Mouse (Mus musculus) T-helper 1 cell (primary cell): Measurements from ENCODE around the gene Adamts6.

Experiments
- in situ Hi-C: fragments of 300-600 bp; cut with MboI, MseI; formaldehyde crosslinking; loops from one replicate; pipeline ENCODE4 v1.15.1; 2025; ENCODE audit warnings: high pct_unique_total_duplicates

The Adamts6 gene

DNA sequence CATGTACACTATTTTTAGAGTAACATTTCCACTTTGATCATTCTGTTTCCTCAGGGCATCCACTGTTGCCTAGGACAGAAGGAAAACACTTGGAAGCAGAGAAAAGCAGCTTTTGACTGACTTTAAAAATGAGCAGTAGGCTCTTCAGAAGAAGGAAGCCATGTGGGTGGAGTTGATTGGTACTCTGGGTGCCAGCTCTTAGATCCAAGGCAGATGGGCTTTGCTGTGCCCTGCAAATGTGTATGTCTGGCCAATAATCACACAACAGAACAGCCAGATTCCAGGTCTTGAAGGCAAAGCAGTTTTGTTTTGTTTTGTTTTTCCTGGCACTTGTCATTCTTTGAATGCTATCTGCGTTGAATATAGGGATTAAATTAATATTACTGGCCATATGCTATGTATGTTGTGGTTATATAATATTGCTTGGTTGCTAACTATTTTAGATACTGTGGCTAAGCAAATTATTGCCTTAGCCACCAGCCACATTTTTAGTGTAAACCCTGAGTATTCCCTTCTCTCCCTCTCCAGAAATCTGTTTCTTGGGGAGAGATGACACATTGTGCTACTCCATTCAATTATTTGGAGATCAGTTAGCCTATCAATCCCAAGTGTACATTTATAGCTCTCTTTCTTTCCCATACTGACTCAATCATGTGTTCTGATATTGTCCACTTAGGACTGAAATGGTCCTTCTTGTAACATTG, 165.8 kb downstream of the Adamts6 start:
- in situ Hi-C loops, result no loop called here

DNA sequence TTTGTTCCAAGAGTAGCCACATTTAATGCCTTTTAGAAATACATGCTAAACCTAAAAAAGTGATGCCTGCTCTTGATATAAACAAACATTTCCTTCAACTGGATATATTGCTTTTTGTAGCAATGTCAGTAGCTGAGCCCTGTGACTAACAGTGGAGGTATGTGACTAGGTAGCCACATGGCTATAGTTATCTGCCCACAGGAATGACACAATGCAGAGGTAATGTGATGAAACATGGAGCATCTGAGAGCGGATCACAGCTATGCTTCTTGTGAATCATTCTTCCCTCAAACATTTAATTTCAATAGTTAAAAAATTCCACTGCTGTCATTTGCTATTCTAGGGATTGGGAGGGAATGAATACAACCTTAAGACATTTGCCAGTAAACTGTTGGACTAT, 172.7 kb downstream of the Adamts6 start:
- in situ Hi-C loops, result no loop called here

DNA sequence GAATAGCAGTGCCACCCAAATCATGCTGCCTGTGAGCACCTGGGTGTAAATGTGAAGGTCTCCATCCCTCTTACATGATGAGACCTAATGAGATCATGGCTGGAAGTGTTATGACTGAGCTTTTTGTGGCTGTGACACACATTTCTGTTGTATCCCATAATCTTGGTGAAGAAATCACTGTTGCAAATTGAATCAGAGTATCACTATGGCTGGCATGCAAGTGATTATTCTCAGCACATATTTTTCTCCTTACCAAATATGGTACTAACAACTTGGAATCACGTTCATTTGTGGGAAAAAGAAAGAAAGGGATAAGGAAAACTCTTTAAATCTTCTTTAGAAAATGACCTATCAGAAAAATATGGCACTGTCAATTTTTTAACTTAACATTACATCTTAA, 180.4 kb downstream of the Adamts6 start:
- in situ Hi-C loops, result no loop called here

DNA sequence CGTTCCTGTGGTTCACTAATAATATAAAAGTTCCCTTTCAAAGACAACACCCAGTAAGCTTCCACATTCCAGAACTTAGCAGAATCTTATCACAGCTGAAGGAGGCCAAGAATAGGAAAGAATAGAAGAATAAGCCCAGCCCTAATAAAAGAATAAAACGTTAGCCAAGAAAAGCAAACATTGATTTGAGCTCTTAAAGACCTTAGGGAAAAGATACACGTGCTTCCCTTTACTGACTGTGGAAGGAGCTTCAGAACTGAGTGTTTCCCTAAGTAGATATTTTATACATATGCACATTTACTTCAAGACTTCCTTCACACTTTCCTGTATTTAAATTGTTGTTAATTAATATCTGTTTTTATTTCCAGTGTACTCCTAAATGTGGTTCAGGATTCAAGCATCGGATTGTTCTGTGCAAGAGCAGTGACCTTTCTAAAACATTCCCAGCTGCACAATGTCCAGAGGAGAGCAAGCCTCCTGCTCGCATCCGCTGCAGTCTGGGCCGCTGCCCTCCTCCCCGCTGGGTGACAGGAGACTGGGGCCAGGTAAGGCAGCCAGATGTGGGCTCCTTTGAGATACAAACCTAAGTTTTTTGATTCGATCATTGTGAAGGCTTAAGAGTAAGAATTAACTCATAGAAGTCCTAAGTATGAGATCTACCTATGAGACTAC, 188.8 kb downstream of the Adamts6 start:
- in situ Hi-C loops, result no loop called here

DNA sequence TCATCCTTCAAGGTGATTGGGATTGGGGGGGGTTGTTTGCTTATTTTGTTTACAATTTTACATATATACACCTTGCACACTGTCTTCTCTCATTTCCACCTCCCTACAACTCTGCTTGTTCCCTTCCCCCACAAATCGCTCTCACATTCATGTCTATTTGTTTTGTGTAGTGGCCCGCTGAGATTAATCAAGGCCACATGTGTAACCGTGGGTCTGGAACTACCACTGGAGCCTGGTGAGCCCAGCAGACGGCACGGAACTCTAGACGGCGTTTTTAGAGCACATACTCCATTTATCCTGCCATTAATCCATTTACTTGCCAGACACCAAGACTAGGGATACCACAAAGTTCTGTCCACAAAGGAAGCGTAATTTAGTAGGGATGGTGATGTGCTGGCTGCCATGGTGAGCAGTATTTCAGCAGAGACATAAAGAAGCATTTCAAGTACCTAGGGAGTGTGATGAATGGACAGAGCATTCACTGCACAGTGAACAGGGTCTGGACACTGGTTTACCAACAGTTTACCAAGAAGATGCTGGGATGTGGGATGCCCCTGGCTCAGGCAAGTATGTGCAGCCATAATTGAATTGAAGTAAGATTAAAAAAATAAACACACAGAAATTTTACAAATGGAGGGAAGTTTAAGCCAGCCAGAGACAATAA, 194.9 kb downstream of the Adamts6 start:
- in situ Hi-C loops, result no loop called here

DNA sequence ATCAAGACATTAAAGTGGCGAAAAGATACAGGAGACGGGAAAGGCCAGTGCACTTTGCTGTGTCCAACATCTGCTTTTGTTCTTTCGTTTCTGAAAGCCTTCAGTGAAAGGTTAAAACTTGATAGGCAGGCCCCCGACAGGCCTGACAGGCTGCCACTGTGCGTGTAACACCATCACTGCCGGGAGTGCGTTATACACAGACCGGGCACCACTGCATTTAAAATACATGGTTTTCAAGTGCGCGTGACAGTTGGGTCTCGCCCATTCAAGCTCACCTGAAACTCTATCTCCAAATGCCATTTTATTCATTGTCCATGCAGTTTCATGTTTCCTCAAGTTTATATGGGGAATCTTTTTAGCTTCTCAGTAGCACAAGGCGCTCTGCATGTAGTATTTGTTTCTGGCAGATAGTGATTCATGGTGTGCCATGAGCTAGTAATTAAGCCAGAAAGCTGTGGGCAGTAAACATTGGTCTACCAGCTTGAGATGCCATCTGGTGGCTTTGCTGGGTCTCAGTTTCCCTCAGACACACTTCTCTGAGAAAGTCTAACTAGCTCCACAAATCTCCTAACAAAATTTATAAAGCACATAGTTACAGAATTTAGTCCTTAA, 195.6 kb downstream of the Adamts6 start:
- in situ Hi-C loops, result no loop called here

DNA sequence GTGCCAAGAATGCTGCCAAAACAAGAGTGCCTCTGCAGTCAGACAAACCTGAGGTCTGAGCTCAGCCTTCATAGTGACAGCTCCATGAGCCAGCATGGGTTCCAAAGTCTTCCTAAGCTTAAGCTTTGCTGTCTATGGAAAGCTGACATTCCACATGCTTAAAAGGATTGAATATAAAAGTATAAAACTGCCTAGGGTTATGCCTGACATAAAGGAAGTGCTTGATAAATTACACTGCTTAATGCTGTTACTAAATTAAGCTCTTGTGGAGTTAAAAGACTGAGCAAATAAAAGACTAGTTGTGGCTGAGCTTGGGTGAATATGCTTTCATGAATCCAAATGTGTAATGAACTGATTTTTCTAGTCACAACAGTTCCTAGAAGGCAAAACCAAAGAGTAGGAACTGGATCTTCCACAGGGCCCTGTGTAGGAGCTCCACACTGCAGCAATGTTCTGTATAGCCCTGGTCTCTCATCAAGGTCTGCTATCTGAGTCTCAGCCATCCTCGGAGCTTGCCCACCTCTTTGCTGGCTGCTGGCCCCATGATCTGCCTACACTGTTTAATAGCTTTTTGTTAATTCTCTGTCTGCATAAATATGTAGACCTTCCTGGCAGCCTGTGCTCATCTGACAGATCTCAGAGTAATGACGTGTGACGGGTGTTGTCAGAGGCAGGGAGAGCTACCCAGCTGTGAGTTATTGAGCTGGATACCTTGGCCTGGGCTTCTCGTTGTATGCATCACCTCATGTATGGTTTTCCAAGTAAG, 203.6 kb downstream of the Adamts6 start:
- in situ Hi-C loops, result no loop called here

DNA sequence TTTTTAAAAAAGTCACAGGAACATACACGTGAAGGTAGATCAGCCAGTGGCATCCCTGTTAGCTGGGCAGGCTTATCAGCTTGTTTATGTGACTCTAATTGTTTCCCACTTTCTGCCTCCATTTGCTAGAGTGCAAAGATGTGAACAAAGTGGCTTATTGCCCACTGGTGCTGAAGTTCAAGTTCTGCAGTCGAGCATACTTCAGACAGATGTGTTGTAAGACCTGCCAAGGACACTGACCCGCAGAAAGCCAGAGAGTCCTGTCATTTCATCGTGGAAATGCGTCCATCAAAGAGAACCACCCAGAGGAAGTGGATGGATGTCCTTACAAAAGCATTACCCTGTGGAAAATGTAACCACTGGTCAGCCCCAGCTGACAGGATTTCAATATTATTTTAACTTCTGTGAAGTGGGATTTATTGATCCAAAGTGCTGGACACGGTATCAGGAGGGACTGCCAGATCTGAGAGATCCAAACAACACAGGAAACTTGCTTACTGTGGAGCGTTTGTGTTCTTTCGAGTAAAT, 205.9 kb downstream of the Adamts6 start:
- in situ Hi-C loops, result no loop called here

DNA sequence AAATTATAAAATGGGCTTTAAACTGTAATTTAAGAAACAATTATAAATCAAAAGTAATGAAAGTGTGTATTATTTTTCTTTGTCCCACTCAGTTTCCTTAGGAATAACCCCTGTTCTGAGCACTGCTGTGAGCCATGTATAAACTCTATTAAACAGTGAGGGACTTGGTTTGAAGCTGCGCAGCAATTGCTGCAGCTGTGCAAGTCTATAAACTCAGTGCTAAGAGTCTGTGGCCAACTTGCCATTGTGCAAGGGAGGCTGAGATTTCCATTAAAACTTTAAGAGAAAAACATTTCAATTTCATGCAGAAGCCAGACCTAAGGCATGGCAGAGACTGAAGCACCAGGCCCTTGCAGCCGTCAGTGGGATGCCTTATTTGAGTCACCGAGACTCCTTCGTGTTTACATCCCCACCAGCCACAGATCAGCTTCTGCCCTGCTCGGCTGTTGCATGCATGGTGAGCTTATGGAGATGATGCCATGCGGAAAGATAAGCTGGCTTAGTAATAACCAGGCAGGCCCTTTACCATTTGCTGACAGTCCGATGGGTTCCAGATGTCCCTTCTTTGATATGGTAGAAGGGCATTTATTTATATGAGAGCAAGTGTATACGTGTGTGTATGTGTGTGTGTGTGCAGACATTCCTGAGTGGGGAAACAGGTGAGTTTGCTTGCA, 206.7 kb downstream of the Adamts6 start:
- in situ Hi-C loops, result no loop called here

DNA sequence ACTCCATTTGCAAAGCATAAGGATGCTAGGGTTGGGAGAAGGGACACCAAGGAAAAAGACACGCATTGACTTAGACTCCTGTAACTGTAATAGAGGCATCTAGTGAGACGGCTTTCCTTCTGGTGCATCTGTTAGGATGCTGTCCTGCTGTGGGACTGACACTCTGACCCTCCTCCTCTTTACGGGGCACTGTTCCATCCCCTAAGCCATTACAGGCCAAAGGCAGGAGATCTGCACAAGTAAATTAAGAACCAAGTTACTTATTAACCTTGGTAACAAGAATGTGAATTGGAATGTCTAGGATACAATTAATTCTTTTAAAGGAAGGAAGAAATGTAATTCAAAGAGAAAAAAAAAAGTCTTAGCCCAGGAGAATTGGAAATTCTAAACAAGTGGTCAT, 210.0 kb downstream of the Adamts6 start:
- in situ Hi-C loops, result no loop called here

DNA sequence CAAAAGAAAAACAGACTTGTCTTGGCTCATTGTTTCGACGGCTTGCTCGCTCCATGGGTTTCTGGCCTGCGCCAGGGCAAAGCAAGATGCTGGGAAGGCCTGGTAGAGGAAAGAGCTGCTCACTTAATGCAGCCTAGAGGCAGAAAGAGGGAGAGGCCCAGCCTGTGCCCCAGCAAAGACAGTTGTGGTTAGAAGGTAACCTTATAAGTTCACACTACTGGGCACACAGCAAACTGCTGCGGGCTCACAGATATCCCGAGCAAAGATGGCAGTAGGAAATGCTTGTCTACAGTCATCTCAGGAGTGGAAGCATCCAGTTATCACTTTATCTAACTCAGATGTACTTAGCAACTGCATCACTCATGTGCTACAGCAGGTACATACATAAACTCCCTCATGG, 211.0 kb downstream of the Adamts6 start:
- in situ Hi-C loops, result no loop called here

DNA sequence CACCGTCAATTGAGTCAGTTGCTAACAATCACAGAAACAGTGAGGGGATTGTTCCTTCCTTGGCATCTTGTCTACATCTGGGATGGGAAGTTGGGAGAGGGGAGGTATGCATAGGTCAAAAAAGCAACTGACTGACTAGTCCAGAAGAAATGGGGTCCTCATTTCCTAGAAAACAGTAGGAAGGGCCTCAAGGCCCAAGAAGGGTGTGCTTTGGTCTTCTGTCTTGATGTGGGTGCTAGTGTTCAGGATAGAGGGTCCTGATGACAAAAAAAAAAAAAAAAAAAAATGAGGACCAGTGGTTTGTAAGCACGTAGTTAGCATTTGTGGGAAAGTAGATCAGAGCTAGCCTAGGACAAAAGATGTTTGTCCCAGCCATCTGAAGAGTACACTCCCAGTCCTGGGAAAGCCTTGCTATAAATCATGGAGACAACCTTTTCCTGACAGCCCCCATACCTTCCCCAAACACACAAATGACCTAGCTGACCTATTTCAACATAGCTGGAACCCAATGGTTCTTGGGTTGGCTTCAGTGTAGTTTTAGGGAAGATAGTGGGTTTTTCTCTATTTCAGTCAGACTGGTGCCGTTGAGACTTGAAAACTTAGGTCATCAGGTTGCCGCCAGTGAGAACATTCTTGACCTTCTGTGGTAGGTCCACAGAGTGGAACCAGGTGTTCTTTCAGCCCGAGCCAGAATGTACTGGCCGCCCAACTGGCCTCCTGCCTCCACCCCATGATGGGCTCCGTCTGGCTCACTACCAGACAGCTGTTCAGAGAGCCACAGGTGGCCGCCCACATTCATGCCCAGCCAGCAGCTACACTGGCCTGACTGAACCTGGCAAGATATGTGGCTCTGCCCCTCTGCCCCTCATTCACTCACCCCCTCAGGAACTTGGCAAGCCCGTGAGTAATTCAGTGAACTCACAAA, 211.7 kb downstream of the Adamts6 start:
- in situ Hi-C loops, result no loop called here

DNA sequence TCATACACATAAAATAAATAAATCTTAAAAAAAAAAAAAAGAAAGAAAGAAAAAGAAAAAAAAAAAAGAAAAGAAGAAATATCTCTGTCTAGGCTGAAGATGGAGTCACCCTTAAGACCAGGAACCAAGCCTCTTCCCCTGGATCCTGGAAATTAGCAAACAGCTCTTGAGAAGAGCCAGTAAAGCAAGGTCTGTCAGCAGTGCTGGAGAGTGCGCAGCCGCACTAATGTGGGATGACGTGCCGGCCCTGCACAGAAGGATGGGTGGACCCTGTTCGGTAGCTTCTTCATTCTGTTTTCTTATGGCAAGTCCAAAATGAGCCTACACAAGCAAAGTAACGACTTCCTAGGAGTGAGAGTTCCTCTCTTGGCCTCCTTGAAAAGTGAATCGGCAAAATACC, 214.8 kb downstream of the Adamts6 start:
- in situ Hi-C loops, result no loop called here

DNA sequence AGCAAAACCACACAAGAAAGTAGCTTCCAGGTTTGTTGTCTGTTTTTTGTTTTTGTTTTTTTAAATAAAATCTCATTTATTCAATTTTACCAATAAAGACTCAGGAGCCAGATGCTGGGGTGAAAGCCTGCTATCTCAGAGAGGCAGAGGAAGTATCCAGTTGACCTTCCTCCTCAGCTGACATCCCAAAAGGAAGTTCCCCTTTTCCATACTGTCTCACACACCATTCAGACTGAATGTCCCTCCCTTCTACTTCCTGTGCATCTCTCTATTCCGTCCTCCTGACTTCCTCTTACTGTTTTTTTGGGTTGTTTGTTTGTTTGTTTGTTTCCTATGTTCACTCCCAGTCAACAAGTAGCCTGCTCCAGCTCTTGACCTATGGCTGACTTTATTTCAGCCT, 216.4 kb downstream of the Adamts6 start:
- in situ Hi-C loops, result no loop called here

DNA sequence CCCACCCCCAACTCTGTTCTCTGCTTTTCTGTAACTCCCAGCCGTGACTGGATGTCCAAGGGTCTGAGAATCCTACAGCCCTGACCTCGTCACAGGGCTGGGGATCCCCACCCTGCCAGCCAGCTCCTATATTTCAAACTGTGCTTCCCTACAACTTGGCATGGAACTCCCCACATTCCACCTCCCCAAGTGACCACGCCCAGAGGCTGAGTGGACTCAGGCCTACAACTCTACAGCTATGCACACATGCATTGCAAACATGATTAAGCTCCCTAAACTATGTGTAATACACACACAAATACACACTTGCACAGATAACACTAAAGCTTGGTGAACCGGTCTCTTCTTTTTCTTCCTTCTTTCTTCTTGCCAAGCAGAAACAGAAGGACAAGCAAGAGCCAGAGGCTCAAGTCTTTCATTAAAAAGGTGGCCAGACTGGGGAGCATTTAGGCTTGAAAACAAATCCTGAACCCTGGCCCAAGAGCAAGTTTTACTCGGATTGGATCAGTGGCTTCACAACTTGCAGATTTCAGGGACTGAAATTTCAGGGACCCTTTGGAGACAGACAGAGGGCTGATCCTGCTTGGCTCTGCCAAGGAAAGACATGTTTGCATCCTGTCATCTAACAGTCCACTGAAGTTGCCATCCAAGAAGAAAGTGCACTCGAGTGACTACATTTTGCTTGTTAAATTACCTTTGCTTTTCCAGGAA, 218.7 kb downstream of the Adamts6 start:
- in situ Hi-C loops, result no loop called here

DNA sequence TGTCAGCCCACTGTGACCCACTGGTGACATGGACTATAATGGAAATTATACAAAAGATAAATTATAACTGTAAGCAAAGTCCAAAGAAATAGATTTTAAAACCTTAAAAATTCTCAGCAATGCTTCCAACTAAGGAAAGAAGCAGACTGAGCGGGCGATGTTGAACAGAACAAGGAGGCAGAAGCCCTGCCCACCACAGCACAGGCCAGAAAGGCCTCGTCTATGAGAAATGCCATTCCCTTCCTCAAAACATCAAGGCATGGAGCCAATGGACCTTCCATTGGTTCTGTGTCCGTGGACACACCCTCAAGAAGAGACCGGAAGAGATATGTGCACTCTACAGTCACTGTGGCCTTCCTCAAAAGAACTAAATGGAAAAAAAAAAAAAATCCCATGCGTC, 220.0 kb downstream of the Adamts6 start:
- in situ Hi-C loops, result no loop called here

DNA sequence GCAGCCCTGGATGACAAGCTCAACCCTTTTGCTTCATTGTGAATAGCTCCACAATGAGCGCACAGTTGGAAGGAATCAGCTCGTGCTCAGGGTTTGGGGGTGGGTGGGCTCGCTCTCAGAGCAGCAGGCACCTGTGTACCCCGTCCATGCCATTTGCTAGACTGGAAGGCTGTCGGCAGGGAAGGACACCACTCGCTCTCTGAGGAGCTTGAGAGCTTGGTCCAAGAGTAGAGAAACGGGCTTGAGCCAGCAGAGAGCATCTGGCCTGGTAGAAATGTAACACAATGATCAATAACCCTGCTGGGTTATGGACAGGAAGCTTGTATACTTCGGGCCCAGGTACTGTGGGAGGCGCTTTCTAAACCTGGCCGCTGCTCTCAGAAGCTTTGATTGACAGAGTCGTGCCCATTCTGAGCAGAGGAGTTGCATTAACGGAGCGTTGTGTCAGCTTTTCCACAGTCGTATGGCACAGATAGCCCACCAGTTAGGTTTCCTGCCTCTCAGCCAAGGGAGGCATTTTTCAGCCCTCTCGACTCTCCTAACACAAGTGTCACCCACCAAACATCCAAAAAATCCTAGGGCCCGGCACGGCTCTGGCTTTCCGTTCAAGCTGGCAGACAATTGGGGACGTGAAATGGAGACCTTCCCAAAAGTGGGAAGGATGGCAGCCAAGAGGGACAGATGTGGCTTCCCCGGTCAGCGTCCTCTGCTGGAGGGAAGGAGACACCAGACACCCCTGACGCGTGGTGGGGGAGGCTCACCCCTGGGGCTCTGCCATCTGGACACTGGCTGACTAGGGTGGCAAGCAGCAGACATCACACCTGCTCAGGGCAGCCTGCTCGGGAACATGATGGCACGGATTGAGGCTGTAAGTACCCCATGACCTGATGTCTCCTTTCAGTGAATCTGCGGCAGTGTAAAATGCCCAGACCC, 222.2 kb downstream of the Adamts6 start:
- in situ Hi-C loops, result no loop called here

DNA sequence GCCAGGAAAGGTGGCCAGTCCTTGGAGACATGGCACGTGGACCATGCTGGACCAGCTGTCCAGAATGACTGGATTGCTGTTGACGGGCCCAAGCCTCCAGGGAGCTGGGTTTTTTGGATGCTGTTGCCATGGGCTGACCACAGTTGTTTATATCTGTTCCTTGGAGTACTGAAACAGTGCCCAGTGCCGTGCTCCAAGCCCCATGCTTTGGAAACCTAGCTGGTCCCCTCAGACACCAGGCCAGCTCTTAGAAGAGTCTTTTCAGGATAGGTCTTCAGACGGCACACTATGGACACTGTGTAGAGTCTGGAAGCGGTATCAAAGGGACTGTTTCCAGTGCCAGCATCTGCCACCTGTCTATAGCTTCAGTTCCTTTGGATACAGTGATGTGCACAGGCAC, 223.1 kb downstream of the Adamts6 start:
- in situ Hi-C loops, result no loop called here
